Mouse (Mus musculus) olfactory bulb, adult 2 months (tissue): ENCODE results near the gene Dscam.

ENCODE experiments used
- CTCF ChIP-seq: fragments of 200-500 bp; IDR thresholded peaks from 2 replicates; pipeline ENCODE4 v1.5.1; 2012; ENCODE audit warnings: low read depth, mild to moderate bottlenecking, low read length, moderate library complexity; ENCODE audit not compliant: insufficient read depth
- POLR2A ChIP-seq: fragments of 200-500 bp; IDR thresholded peaks from 2 replicates; pipeline ENCODE4 v1.6.1; 2012; ENCODE audit warnings: mild to moderate bottlenecking, low read depth, low read length, moderate library complexity; ENCODE audit not compliant: insufficient read depth

DNA sequence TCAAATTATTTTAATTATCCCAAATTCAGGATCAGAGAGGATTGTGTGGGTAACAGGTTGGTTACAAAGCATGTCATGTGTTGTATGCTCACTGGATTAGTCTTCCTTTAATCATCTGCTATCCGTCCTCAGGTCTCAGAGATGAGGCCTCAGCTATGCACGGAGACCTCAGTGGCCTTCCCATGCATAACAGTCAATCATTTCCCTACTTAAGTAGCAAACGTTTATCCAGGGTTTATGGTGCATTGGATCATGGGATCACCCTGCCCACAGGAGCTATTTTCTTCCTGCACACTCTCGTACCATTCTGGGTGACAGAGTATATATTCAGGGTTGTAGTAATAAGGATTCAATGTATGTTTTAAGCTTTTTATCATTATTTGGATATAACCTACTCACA, 557.3 kb downstream of the Dscam start:
- no peak for TF ChIP-seq POLR2A
- no peak for TF ChIP-seq CTCF
